Mouse (Mus musculus) left cerebral cortex, adult 18-20 months (tissue): ENCODE results near the gene Acoxl. TPM values are rescaled to one million over a fixed set of nuclear protein-coding genes. Genes with fewer than 3 reads are reported as not detected.

Experiments
- DNase-seq, 2 experiments: peaks; one replicate each; pipeline ENCODE4 v3.0.0; 2021 to 2022; ENCODE audit warnings: low spot score in 2 of 2, mixed read lengths in 1 of 2
- microRNA-seq, 2 experiments: library from miRNA; unstranded; fragments of <30 nt; microRNA quantifications; one replicate each; pipeline ENCODE4 v1.2.0; 2021
- total RNA-seq, 2 experiments: library from RNA; stranded (reverse); gene quantifications; 2 replicates each; pipeline ENCODE4 v1.2.3; 2021

Gene Acoxl
- total RNA-seq, 2 experiments from 2014 or later, result not detected

- peak in 1 of 2 experiments; percentile 31 for DNase-seq
Measured at GRCm38 (mm10) chr2:128172266-128172665, 333.6 kb downstream of the Acoxl start.

Small RNA genes within 50 kb of the gene (microRNA-seq; reads per million reads assigned to microRNA genes)
- gene Gm22411, result 0 reads per million in 2 experiments

Other genes starting within 250 kb of the Acoxl start
- 10 to 100 TPM; 33.9 to 52.2 TPM for gene Mal, start 182.2 kb upstream of the Acoxl start, total RNA-seq
- gene Mall, start 108.9 kb upstream of the Acoxl start, total RNA-seq, result 1 to 10 TPM in 1 of 2 experiments, under 1 TPM in 1; 0.87 to 1.5 TPM
- 10 to 100 TPM; 13.9 to 17.6 TPM for gene Nphp1, start 50.0 kb upstream of the Acoxl start, total RNA-seq
- 10 to 100 TPM; 50.3 to 53.5 TPM for gene Mtln, start 46.4 kb upstream of the Acoxl start, total RNA-seq
- not detected for gene Bub1, start 7.0 kb upstream of the Acoxl start, total RNA-seq